Mouse (Mus musculus) C2C12 (cell line): ENCODE measurements at regions not wholly inside any gene's neighbourhood (a gene's known extent, or its start where the extent isn't known, plus 50 kb on each side); places are given as distances from the start of the nearest gene placed in this dataset.

Experiments used
- CEBPB ChIP-seq: IDR thresholded peaks from one replicate; pipeline ENCODE4 v1.6.1; 2011; ENCODE audit warnings: low read depth, mild to moderate bottlenecking, control low read depth, moderate library complexity
- CTCF ChIP-seq: IDR thresholded peaks from one replicate; pipeline ENCODE4 v1.5.1; 2011; ENCODE audit not compliant: control insufficient read depth, insufficient read depth, insufficient read length
- FOSL1 ChIP-seq: IDR thresholded peaks from one replicate; pipeline ENCODE4 v1.8.0; 2011; ENCODE audit warnings: mild to moderate bottlenecking, low read length; ENCODE audit not compliant: poor library complexity, insufficient read depth, severe bottlenecking
- MAX ChIP-seq: IDR thresholded peaks from one replicate; pipeline ENCODE4 v1.6.1; 2011; ENCODE audit warnings: mild to moderate bottlenecking, control low read depth
- MYOD1 ChIP-seq: IDR thresholded peaks from one replicate; pipeline ENCODE4 v1.6.1; 2011; ENCODE audit warnings: low read depth; ENCODE audit not compliant: control insufficient read depth, insufficient read length
- USF1 ChIP-seq: IDR thresholded peaks from one replicate; pipeline ENCODE4 v1.6.1; 2011; ENCODE audit warnings: low read depth, mild to moderate bottlenecking, control low read depth, moderate library complexity

DNA sequence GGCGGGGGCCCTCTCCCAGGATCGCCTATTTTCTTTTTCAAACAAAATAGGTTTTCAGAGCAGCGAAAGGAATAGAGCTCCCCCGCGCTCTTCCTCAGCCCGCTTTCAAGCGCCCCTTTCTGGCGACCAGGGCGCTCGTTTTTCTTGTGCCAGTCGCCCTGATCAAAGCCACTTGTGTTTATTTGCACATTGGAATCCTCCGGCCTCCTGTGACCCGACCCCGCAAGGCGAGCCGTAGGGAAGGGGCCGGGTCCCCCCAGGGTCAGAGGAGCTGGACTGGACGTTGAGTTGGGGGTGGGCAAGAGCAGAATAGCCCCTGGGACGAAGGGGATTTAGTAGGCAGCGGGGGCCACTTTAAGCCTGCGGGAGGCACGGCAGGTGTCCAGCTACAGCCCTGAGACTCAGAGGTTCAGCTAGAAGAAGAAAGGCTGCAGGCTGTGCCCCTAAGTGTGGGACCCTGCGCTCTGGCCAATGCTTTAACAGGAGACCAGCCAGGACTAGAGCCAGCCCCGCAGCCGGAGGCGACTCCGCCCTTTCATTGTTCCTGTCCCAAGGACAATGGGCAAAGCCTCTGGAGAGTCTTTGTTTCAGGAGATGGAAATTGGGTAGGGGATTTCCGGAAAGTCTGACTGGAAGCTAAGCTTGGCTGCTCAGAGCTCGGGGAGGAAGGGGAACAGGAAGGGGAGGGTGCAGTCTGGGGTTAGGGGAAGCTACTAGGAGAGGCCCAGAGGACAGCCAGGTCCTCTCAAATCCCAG, 69.0 kb upstream of the Sox13 start:
- TF ChIP-seq CTCF (no peak), USF1 (no peak), MYOD1 (no peak), MAX (no peak), CEBPB (no peak), FOSL1 (no peak)
